Mouse (Mus musculus) megakaryocyte, embryonic 14.5 days (primary cell): Measurements from ENCODE around the gene Rab38.

Experiments
- FLI1 ChIP-seq: IDR thresholded peaks from 2 replicates; pipeline ENCODE4 v1.6.1; 2012; ENCODE audit warnings: low read length, inconsistent platforms, mixed read lengths
- GATA1 ChIP-seq: IDR thresholded peaks from 3 replicates; pipeline ENCODE4 v1.6.1; 2012; ENCODE audit warnings: mixed read lengths, low read length, inconsistent platforms, borderline replicate concordance

GRCm38 (mm10) chr7:88522481-88522880, 92.4 kb downstream of the Rab38 start:
- TF ChIP-seq FLI1 (no peak), GATA1 (no peak)
